Mouse (Mus musculus): ENCODE results near the gene Olfr1066.
"Not testable (repeated sequence)": the region's sequence is repeated elsewhere in the genome, so short reads cannot be mapped to it uniquely, and the experiment has no call there.

The Olfr1066 gene

GRCm38 (mm10) chr2:86456169-86456568 lies at the start of gene Olfr1066:
Olfr1066 (minus strand) TSS chr2:86456269.
- no peak for DNase-seq (ENCODE audit: low spot score in 2 of 2)

- DNase-seq (ENCODE audit: low spot score in 2 of 2), result no peak
These were observed 31.2 kb upstream of the Olfr1066 start, which contains the start of gene Olfr228 for GRCm38 (mm10) chr2:86487286-86487685. Olfr228 (minus strand) TSS chr2:86487386.

- DNase-seq (ENCODE audit: low spot score in 2 of 2), result peak; percentile 2 to 8
These were observed 8.5 kb upstream of the Olfr1066 start for GRCm38 (mm10) chr2:86464442-86465109.

- no peak for DNase-seq (ENCODE audit: low spot score in 2 of 2)
These were observed 4.4 kb upstream of the Olfr1066 start for GRCm38 (mm10) chr2:86460434-86460833.

GRCm38 (mm10) chr2:86450491-86450890 lies 5.6 kb downstream of the Olfr1066 start, which contains the start of gene Olfr1065:
Olfr1065 (minus strand) TSS chr2:86450591.
- DNase-seq (ENCODE audit: low spot score in 2 of 2), result not testable (repeated sequence)

GRCm38 (mm10) chr2:86442101-86442500 lies 14.0 kb downstream of the Olfr1066 start:
- not testable (repeated sequence) for DNase-seq (ENCODE audit: low spot score in 2 of 2)

GRCm38 (mm10) chr2:86428511-86428910 lies 27.6 kb downstream of the Olfr1066 start:
- not testable (repeated sequence) for DNase-seq (ENCODE audit: low spot score in 2 of 2)

GRCm38 (mm10) chr2:86426649-86427048 lies 29.4 kb downstream of the Olfr1066 start, which contains the start of gene Olfr1062:
Olfr1062 (minus strand) TSS chr2:86426749.
- not testable (repeated sequence) for DNase-seq (ENCODE audit: low spot score in 2 of 2)

- no peak for DNase-seq (ENCODE audit: low spot score in 2 of 2)
These were observed 42.1 kb downstream of the Olfr1066 start, which contains the start of gene Olfr1061 for GRCm38 (mm10) chr2:86413950-86414349. Olfr1061 (minus strand) TSS chr2:86414050.
